Mouse (Mus musculus): Measurements from ENCODE around the gene 1700030J22Rik. TPM values are rescaled to one million over a fixed set of nuclear protein-coding genes. Genes with fewer than 3 reads are reported as not detected.
A peak's percentile ranks its signal among the peaks of the same experiment; 100 is the strongest.

The 1700030J22Rik gene
- polyA plus RNA-seq, 1 experiment from 2014 or later, result 4.4 TPM

DNA sequence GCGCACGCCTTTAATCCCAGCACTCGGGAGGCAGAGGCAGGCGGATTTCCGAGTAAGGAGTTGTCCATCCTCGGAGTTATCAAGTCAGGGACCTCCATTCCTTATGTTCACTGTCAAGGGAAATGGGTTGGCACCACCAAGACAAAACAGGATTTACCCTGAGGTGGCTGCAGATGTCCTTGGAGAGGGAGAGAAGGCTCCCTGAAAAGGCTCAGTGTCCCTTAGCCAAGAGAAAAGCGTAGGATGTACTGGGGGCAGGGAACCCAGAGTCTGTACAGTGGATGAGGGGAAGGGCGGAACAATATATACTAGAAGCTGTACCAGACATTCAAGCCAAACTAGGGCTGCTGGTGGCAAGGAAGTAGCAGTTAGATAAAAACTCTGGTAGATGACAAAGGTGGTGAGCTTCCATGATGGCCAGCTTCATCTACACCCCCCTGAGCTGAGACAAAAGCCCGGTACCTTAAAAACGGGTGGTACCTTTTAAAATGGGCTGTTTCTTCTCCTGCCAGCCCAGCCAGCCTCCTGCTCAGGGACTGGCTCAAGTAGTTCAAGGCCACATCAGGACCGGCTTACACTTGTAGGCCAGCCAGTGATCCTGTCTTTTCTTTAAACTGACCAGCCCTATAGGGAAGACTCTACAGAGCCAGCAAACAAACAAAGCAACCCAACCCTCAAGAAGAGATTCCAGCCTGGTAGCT, 15.4 kb upstream of the 1700030J22Rik start:
- peak overlapping the region; percentile 42; the same call in 1 of the 2 replicates for H3K9ac ChIP-seq (ENCODE audit: low read length)
- H3K4me3 ChIP-seq (ENCODE audit: low read depth, low read length), result peak overlapping the region; percentile 66
- H3K27me3 ChIP-seq (ENCODE audit: control insufficient read depth, insufficient read depth, low read length), result no peaks in the 10 kb centered on the region
- DNase-seq (ENCODE audit: low spot score) (no peak), ATAC-seq (replicated peaks; ENCODE audit: low FRiP score) (no peak)
- no peaks in the 10 kb centered on the region for H3K36me3 ChIP-seq (ENCODE audit: control insufficient read depth, insufficient read depth, low read length)
- peaks cover 6% of the 10 kb centered on the region; the same call in 1 of the 2 replicates for H3K4me1 ChIP-seq (replicated peaks; ENCODE audit: control insufficient read depth, insufficient read depth, low read length)
- H3K9me3 ChIP-seq (ENCODE audit: control insufficient read depth, low read length), result no peaks in the 10 kb centered on the region
- peak overlapping the region; percentile 87 for H3K4me2 ChIP-seq (ENCODE audit: low read depth, low read length, severe bottlenecking)
- 62% methylated on average over 11 of the region's 11 CpGs for WGBS
- H3K27ac ChIP-seq (ENCODE audit: low read depth, low read length), result no peak overlapping the region

DNA sequence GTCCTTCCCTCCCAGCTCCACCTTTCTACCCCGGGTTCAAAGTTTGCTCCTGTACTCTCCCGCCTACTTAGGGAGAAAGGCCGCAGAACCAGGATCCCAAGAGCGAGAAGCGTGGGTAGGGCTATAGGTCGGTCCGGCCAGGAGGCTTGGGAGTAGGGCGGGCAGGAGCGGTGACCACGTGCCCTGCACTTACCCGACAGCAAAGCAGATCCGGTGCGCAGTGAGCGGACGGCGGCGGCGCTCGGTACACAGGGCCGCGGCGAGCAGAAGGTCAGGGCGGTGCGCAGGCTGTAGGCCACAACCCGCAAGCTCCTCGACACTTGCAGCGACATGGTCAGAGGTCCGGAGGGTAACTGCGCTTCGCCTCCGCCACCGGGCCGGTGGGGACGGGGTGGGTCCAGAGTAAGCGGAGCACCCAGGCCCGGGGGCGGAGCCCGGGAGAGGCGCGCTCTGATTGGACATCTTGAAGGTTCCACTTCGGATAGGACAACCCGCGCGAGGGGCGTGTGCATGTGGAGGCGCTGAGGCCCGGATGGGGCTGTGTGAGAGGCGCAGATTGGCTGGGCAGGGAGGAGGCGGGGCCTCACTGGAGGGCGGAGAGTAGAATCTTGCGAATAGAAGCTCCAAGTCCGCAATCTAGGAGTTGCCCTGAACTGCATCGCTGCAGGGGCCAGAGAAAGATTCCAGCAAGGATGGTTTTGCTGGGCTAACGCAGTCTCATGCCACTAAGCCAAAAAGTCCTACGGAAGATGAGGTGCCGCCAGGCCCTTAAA, 14.5 kb upstream of the 1700030J22Rik start, which contains the start of gene Gcsh:
Gcsh (minus strand) TSS at position 443 of the 773 bp plus-strand sequence.
- H3K9ac ChIP-seq (ENCODE audit: low read length), result peak within 1 kb of the TSS; percentile 75
- peaks cover 6% of the 10 kb centered on the region; the same call in 1 of the 2 replicates for H3K4me1 ChIP-seq (replicated peaks; ENCODE audit: control insufficient read depth, insufficient read depth, low read length)
- no peak within 1 kb of the TSS for H3K27ac ChIP-seq (ENCODE audit: low read depth, low read length)
- peak within 1 kb of the TSS; percentile 87 for H3K4me2 ChIP-seq (ENCODE audit: low read depth, low read length, severe bottlenecking)
- no peaks in the 10 kb centered on the region for H3K36me3 ChIP-seq (ENCODE audit: control insufficient read depth, insufficient read depth, low read length)
- under 1% methylated on average over 56 of the region's 56 CpGs for WGBS
- ATAC-seq (replicated peaks; ENCODE audit: low FRiP score) (peak; percentile 100), DNase-seq (ENCODE audit: low spot score) (peak; percentile 99)
- H3K27me3 ChIP-seq (ENCODE audit: control insufficient read depth, insufficient read depth, low read length), result no peaks in the 10 kb centered on the region
- H3K9me3 ChIP-seq (ENCODE audit: control insufficient read depth, low read length), result no peaks in the 10 kb centered on the region
- peak within 1 kb of the TSS; percentile 66 for H3K4me3 ChIP-seq (ENCODE audit: low read depth, low read length)

DNA sequence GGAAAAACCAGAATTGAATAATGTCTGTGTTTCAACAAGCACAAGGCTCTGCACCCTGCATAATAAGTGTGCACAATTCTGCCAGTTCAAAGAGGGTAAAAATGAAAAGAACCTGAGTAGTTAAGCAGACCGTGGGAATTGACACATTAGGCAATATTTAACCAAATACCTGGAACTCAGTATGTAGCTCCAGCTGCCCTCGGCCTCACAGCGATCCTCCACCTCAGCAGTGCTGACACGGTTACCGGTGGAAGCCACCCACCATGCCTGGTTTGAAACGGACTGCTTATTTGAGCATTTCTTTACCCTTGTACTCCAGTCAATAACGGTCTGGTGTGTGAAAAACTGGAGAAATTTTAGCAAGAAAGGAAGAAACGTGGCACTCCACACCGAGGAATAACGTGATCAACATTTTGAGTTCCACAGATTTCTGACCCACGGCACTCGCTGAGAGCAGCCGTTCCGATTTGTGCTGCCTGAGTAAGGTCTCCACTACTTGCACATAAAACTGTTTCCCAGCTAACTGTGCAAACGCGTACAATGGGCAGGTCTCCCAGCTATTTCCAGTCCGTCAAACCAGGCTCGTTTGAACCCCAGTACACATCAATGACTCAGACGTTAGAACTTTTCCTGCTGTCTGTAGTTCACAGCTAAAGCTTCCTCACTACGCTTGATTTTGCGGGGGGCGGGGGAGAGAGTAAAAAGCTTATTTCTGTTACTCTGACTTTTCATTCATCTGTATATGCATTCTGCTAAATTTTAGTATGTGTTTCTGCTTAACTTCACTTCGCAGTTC, 13.6 kb upstream of the 1700030J22Rik start:
- ATAC-seq (replicated peaks; ENCODE audit: low FRiP score) (no peak), DNase-seq (ENCODE audit: low spot score) (no peak)
- Histone ChIP-seq H3K27me3 (ENCODE audit: control insufficient read depth, insufficient read depth, low read length) (no peaks in the 10 kb centered on the region), H3K36me3 (ENCODE audit: control insufficient read depth, insufficient read depth, low read length) (no peaks in the 10 kb centered on the region), H3K27ac (ENCODE audit: low read depth, low read length) (no peak overlapping the region), H3K9me3 (ENCODE audit: control insufficient read depth, low read length) (no peaks in the 10 kb centered on the region), H3K9ac (ENCODE audit: low read length) (peak overlapping the region; percentile 75), H3K4me1 (replicated peaks; ENCODE audit: control insufficient read depth, insufficient read depth, low read length) (peaks cover 6% of the 10 kb centered on the region; the same call in 1 of the 2 replicates), H3K4me2 (ENCODE audit: low read depth, low read length, severe bottlenecking) (peak overlapping the region; percentile 87), H3K4me3 (ENCODE audit: low read depth, low read length) (peak overlapping the region; percentile 66)
- WGBS, result 11% methylated on average over 23 of the region's 23 CpGs

DNA sequence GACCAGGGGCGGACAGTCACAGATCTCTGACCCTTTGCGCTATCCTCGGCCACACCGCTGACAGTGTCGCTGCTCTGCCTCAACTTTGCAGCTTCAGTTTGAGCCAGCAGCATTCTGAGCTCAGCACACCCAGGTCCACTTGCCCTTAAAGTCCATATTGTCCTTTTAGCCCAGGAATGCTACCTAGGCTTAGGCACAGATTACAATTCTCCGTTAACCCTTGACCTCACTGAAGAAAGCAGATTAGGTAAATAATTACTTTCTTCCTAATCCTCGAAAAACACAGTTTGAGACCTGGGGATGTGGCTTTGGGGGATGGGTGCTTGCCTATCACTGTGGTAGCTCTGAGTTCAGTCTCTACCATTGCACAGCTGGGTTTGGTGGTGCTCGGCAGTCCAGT, 12.5 kb upstream of the 1700030J22Rik start:
- no peak overlapping the region for H3K9ac ChIP-seq (ENCODE audit: low read length)
- H3K4me3 ChIP-seq (ENCODE audit: low read depth, low read length), result no peak overlapping the region
- H3K4me2 ChIP-seq (ENCODE audit: low read depth, low read length, severe bottlenecking), result no peak overlapping the region
- peaks cover 6% of the 10 kb centered on the region; the same call in 1 of the 2 replicates for H3K4me1 ChIP-seq (replicated peaks; ENCODE audit: control insufficient read depth, insufficient read depth, low read length)
- H3K27me3 ChIP-seq (ENCODE audit: control insufficient read depth, insufficient read depth, low read length), result no peaks in the 10 kb centered on the region
- no peaks in the 10 kb centered on the region for H3K36me3 ChIP-seq (ENCODE audit: control insufficient read depth, insufficient read depth, low read length)
- ATAC-seq (replicated peaks; ENCODE audit: low FRiP score), result no peak
- DNase-seq (ENCODE audit: low spot score), result no peak
- 72% methylated on average over 8 of the region's 8 CpGs for WGBS
- H3K27ac ChIP-seq (ENCODE audit: low read depth, low read length), result no peak overlapping the region
- H3K9me3 ChIP-seq (ENCODE audit: control insufficient read depth, low read length), result no peaks in the 10 kb centered on the region

DNA sequence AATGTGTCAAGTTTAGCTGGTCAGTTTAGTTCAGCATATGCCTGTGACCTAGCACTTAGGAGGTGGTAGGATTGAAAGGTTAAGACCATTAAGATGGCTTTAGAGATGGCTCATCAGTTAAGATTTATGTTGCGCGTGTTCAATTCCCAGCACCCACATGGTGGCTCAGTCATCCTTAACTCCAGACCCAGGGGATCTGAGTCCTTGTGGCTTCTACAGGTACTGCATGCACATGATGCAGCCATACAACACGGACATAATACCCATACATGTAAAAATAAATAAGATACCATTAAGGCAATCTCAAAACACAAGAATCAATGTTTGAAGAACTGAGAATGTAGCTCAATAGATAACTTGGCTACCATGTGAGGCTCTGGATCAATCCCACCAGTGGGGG, 11.1 kb upstream of the 1700030J22Rik start:
- no peak overlapping the region for H3K27ac ChIP-seq (ENCODE audit: low read depth, low read length)
- H3K9ac ChIP-seq (ENCODE audit: low read length), result no peak overlapping the region
- H3K4me1 ChIP-seq (replicated peaks; ENCODE audit: control insufficient read depth, insufficient read depth, low read length), result peaks cover 6% of the 10 kb centered on the region; the same call in 1 of the 2 replicates
- no peak for DNase-seq (ENCODE audit: low spot score)
- H3K4me2 ChIP-seq (ENCODE audit: low read depth, low read length, severe bottlenecking), result no peak overlapping the region
- no peak for ATAC-seq (replicated peaks; ENCODE audit: low FRiP score)
- no peaks in the 10 kb centered on the region for H3K27me3 ChIP-seq (ENCODE audit: control insufficient read depth, insufficient read depth, low read length)
- H3K9me3 ChIP-seq (ENCODE audit: control insufficient read depth, low read length), result no peaks in the 10 kb centered on the region
- 98% methylated on average over 3 of the region's 3 CpGs for WGBS
- no peak overlapping the region for H3K4me3 ChIP-seq (ENCODE audit: low read depth, low read length)
- no peaks in the 10 kb centered on the region for H3K36me3 ChIP-seq (ENCODE audit: control insufficient read depth, insufficient read depth, low read length)

DNA sequence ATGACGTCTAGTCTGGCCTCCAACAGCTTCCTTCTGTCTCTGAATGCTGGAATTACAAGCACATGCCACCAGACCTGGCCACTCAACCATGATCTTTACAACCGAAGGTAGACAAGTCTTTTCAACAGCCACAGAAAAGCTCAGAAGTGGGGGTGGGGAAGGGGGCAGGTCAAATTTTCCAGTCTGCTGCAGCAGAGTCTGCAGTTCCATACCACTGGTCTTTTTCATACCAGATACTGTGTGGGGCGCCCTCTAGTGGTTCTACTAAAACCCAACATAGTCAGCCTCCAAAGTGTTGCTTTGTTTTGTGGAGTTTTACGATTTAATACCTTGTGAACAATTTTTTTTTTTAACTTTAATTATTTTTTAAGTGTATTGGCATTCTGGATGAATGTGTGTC, 1.4 kb upstream of the 1700030J22Rik start:
- Histone ChIP-seq H3K27me3 (ENCODE audit: control insufficient read depth, insufficient read depth, low read length) (no peaks in the 10 kb centered on the region), H3K9ac (ENCODE audit: low read length) (no peak overlapping the region), H3K4me1 (replicated peaks; ENCODE audit: control insufficient read depth, insufficient read depth, low read length) (peaks cover 6% of the 10 kb centered on the region; the same call in 1 of the 2 replicates), H3K4me2 (ENCODE audit: low read depth, low read length, severe bottlenecking) (peak overlapping the region; percentile 26; the same call in 1 of the 2 replicates), H3K27ac (ENCODE audit: low read depth, low read length) (no peak overlapping the region), H3K9me3 (ENCODE audit: control insufficient read depth, low read length) (no peaks in the 10 kb centered on the region), H3K4me3 (ENCODE audit: low read depth, low read length) (no peak overlapping the region), H3K36me3 (ENCODE audit: control insufficient read depth, insufficient read depth, low read length) (no peaks in the 10 kb centered on the region; the same call in 1 of the 2 replicates)
- WGBS, result 14% methylated on average over 4 of the region's 4 CpGs
- ATAC-seq (replicated peaks; ENCODE audit: low FRiP score), result no peak; the same call in 1 of the 2 replicates
- peak; percentile 76 for DNase-seq (ENCODE audit: low spot score)

DNA sequence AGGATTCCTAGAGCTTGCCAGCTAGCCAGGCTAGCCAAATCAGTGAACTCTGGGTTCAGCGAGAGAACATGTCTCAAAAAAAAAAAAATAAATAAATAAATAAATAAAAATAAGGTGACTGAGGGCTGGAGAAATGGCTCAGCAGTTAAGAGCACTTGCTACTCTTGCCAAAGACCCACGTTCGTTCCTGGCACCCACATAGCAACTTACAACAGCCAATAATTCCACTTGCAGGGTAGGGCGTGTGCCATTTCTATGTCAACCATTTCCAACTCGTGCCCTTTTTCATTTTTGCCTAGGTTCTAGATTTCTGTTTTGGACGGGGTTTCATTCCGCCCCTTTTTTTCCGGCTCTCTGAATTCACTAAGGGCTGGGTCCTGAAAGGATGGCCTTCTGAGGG, 707 bp downstream of the 1700030J22Rik start:
- WGBS, result 37% methylated on average over 8 of the region's 8 CpGs
- ATAC-seq (replicated peaks; ENCODE audit: low FRiP score) (no peak), DNase-seq (ENCODE audit: low spot score) (no peak)
- H3K9ac ChIP-seq (ENCODE audit: low read length), result peak overlapping the region; percentile 57; the same call in 1 of the 2 replicates
- peak overlapping the region; percentile 72 for H3K4me2 ChIP-seq (ENCODE audit: low read depth, low read length, severe bottlenecking)
- H3K4me3 ChIP-seq (ENCODE audit: low read depth, low read length), result peak overlapping the region; percentile 78
- no peaks in the 10 kb centered on the region for H3K9me3 ChIP-seq (ENCODE audit: control insufficient read depth, low read length)
- no peaks in the 10 kb centered on the region for H3K36me3 ChIP-seq (ENCODE audit: control insufficient read depth, insufficient read depth, low read length)
- no peak overlapping the region for H3K27ac ChIP-seq (ENCODE audit: low read depth, low read length)
- H3K4me1 ChIP-seq (replicated peaks; ENCODE audit: control insufficient read depth, insufficient read depth, low read length), result peaks cover 6% of the 10 kb centered on the region; the same call in 1 of the 2 replicates
- no peaks in the 10 kb centered on the region for H3K27me3 ChIP-seq (ENCODE audit: control insufficient read depth, insufficient read depth, low read length)

DNA sequence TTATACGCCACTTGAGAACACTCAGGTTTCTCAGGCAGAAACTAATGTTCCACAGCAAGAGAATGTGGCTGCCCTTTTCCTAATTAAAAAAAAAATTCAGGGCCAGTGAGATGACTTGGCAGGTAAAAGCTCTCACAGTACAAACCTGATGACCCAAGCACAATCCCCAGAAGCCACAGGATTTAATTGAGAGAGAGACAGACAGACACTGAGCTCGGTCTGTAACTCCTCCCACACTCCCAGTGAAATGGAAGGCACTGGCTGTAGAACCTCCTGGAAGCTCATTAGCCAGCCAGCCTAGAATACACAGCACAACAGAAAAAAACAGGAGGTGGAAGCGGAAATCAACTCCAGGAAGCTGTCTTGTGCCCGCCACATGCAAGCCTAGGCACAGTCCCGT, 3.2 kb downstream of the 1700030J22Rik start:
- no peak overlapping the region for H3K4me3 ChIP-seq (ENCODE audit: low read depth, low read length)
- DNase-seq (ENCODE audit: low spot score), result no peak
- 64% methylated on average over 5 of the region's 5 CpGs for WGBS

More for the DNA sequence above, 3.2 kb downstream of the 1700030J22Rik start:
- H3K36me3 ChIP-seq (ENCODE audit: control insufficient read depth, insufficient read depth, low read length), result no peaks in the 10 kb centered on the region
- H3K9ac ChIP-seq (ENCODE audit: low read length), result no peak overlapping the region
- no peaks in the 10 kb centered on the region for H3K27me3 ChIP-seq (ENCODE audit: control insufficient read depth, insufficient read depth, low read length)
- H3K4me2 ChIP-seq (ENCODE audit: low read depth, low read length, severe bottlenecking), result no peak overlapping the region
- no peaks in the 10 kb centered on the region for H3K9me3 ChIP-seq (ENCODE audit: control insufficient read depth, low read length)
- peaks cover 6% of the 10 kb centered on the region; the same call in 1 of the 2 replicates for H3K4me1 ChIP-seq (replicated peaks; ENCODE audit: control insufficient read depth, insufficient read depth, low read length)
- H3K27ac ChIP-seq (ENCODE audit: low read depth, low read length), result no peak overlapping the region
- no peak for ATAC-seq (replicated peaks; ENCODE audit: low FRiP score)

Data from forebrain, embryonic 11.5 days (tissue).